Mouse (Mus musculus) midbrain, embryonic 12.5 days (tissue): ENCODE data around the gene Lingo1. TPM values are rescaled to one million over a fixed set of nuclear protein-coding genes. Genes with fewer than 3 reads are reported as not detected.

Experiments used
- ATAC-seq: fragments of 200-750 bp; cut with Nextera tagmentation; 2 replicates; pipeline ENCODE4 v1.8.0; 2017; ENCODE audit warnings: low read depth, moderate TSS enrichment, moderate library complexity; ENCODE audit not compliant: low FRiP score
- H3K27ac ChIP-seq: fragments of 300-500 bp; sonication (generic); replicated peaks from 2 replicates; pipeline ENCODE4 v1.5.1; 2016; ENCODE audit warnings: mild to moderate bottlenecking
- H3K27me3 ChIP-seq: fragments of 300-500 bp; sonication (generic); 2 replicates; pipeline ENCODE4 v1.6.1; 2016; ENCODE audit warnings: mild to moderate bottlenecking
- H3K36me3 ChIP-seq: fragments of 300-500 bp; sonication (generic); 2 replicates; pipeline ENCODE4 v1.6.1; 2016
- H3K4me1 ChIP-seq: fragments of 300-500 bp; sonication (generic); 2 replicates; pipeline ENCODE4 v1.6.1; 2016
- H3K4me2 ChIP-seq: fragments of 300-500 bp; sonication (generic); replicated peaks from 2 replicates; pipeline ENCODE4 v1.6.1; 2016; ENCODE audit warnings: mild to moderate bottlenecking, moderate library complexity
- H3K4me3 ChIP-seq: fragments of 300-500 bp; sonication (generic); 2 replicates; pipeline ENCODE4 v1.5.1; 2016; ENCODE audit warnings: mild to moderate bottlenecking
- H3K9ac ChIP-seq: fragments of 300-500 bp; sonication (generic); replicated peaks from 2 replicates; pipeline ENCODE4 v1.6.1; 2016; ENCODE audit warnings: mild to moderate bottlenecking, moderate library complexity
- H3K9me3 ChIP-seq: fragments of 300-500 bp; sonication (generic); 2 replicates; pipeline ENCODE4 v1.6.1; 2016; ENCODE audit warnings: mild to moderate bottlenecking
- WGBS: fragments of 180-500 bp; shearing (Covaris S2); methylation state at CpG from one replicate; pipeline ENCODE4 v1.1.7; 2016; 5-methylcytosine and 5-hydroxymethylcytosine counted together
- polyA plus RNA-seq: library from polyadenylated mRNA; unstranded; fragments of >200 nt; fragmentation: Nextera tagmentation; extraction: Ambion mirVana; gene quantifications from 2 replicates; pipeline ENCODE4 v1.2.1, GENCODE M21; 2016

Gene Lingo1
- polyA plus RNA-seq, 1 experiment from 2014 or later, result 19.6 TPM

- Histone ChIP-seq H3K4me1 (peaks cover 8% of the 10 kb centered on the region), H3K9me3 (no peaks in the 10 kb centered on the region), H3K4me3 (no peak overlapping the region), H3K9ac (no peak overlapping the region), H3K27ac (no peak overlapping the region), H3K36me3 (peaks cover 12% of the 10 kb centered on the region; the same call in 1 of the 2 replicates), H3K4me2 (no peak overlapping the region), H3K27me3 (peaks cover 52% of the 10 kb centered on the region)
- ATAC-seq, result no peak
- WGBS, result 82% methylated on average over 23 of the region's 23 CpGs
Measured at GRCm38 (mm10) chr9:56619715-56620114, 176.6 kb downstream of the Lingo1 start.

- 93% methylated on average over 4 of the region's 4 CpGs for WGBS
- Histone ChIP-seq H3K27ac (no peak overlapping the region), H3K4me2 (no peak overlapping the region), H3K9ac (no peak overlapping the region), H3K27me3 (peaks cover 46% of the 10 kb centered on the region), H3K4me1 (peaks cover 7% of the 10 kb centered on the region; the same call in 1 of the 2 replicates), H3K36me3 (peaks cover 12% of the 10 kb centered on the region; the same call in 1 of the 2 replicates), H3K9me3 (no peaks in the 10 kb centered on the region), H3K4me3 (no peak overlapping the region)
- ATAC-seq, result no peak
Measured at GRCm38 (mm10) chr9:56618660-56619059, 177.6 kb downstream of the Lingo1 start.

- no peak overlapping the region for H3K4me3 ChIP-seq
- H3K36me3 ChIP-seq, result peaks cover 12% of the 10 kb centered on the region; the same call in 1 of the 2 replicates
- H3K4me2 ChIP-seq, result no peak overlapping the region
- WGBS, result 83% methylated on average over 3 of the region's 3 CpGs
- H3K27ac ChIP-seq, result no peak overlapping the region
- no peaks in the 10 kb centered on the region for H3K9me3 ChIP-seq
- peaks cover 32% of the 10 kb centered on the region for H3K27me3 ChIP-seq
- H3K9ac ChIP-seq, result no peak overlapping the region
- ATAC-seq, result no peak
- H3K4me1 ChIP-seq, result peaks cover 3% of the 10 kb centered on the region; the same call in 1 of the 2 replicates
Measured at GRCm38 (mm10) chr9:56616061-56616460, 180.2 kb downstream of the Lingo1 start.

DNA sequence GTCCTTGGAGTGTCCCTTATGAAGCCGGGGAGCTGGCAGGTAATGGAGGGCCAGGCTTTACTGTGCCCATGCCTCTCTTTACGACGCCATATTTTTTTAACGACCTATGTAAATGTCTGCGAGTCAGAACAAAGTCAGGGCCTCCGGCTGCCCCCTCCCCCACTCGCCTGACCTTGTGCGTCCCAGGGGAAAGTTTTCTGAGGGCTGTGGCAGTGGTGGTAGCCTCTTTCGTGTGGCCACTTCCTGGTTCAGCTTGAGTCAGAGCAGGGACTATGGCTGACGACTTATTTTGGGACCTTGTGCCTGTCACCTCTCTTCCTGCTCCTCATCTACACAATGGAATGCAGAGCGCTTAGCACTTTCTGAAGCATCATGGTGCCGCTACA is 183.5 kb downstream of the Lingo1 start:
- Histone ChIP-seq H3K4me3 (no peak overlapping the region), H3K4me1 (peaks cover 20% of the 10 kb centered on the region), H3K4me2 (no peak overlapping the region), H3K27me3 (peaks cover 19% of the 10 kb centered on the region; the same call in 1 of the 2 replicates), H3K36me3 (no peaks in the 10 kb centered on the region), H3K9ac (no peak overlapping the region), H3K9me3 (no peaks in the 10 kb centered on the region), H3K27ac (no peak overlapping the region)
- WGBS, result 73% methylated on average over 12 of the region's 12 CpGs
- ATAC-seq, result no peak

DNA sequence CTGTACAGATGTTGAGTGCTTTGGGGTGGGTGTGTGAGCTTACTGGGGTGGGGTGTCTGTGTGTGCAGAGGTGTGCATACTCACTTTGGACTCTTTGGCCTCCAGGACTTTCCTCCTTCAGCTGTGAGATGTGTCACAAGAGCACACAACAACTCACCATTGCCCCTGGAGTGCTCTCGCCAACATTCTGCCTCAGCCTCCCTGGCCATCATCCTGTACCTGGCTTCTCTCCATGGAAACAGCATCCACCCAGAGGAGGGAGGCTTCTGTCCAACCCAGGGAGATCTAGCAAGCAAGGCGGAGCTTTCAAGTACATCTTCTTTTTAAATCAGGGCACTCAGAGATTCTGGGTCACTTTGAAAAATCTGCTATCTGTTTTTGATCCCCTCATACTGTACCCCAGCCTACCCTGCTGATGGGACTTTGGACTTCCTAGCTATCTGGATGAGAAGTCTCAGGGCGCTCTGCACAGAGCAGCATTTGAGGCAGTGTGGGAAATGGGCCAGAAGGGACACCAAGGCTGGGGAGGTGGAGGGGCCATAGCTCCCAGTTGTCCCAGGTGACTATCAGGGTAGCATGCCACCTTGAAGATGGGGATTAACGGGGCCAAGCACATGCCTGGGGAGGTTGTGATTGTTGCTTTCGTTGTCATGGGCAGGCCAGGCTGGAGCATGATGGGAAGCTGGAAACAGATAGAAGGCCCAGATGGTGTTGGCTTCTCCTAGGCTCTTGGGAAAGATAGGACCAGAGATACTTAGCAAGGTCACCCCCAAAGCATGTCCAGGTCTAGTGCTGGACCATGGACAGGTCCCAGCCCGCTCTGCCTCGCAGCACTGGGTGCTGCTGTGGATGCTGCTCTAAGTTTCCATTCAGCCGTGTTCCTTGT is 184.1 kb downstream of the Lingo1 start:
- peaks cover 26% of the 10 kb centered on the region; the same call in 1 of the 2 replicates for H3K27me3 ChIP-seq
- H3K4me3 ChIP-seq, result no peak overlapping the region
- no peaks in the 10 kb centered on the region for H3K9me3 ChIP-seq
- 93% methylated on average over 8 of the region's 8 CpGs for WGBS
- no peak overlapping the region for H3K9ac ChIP-seq
- H3K4me1 ChIP-seq, result peaks cover 20% of the 10 kb centered on the region
- no peaks in the 10 kb centered on the region for H3K36me3 ChIP-seq
- H3K4me2 ChIP-seq, result no peak overlapping the region
- H3K27ac ChIP-seq, result no peak overlapping the region
- ATAC-seq, result no peak

DNA sequence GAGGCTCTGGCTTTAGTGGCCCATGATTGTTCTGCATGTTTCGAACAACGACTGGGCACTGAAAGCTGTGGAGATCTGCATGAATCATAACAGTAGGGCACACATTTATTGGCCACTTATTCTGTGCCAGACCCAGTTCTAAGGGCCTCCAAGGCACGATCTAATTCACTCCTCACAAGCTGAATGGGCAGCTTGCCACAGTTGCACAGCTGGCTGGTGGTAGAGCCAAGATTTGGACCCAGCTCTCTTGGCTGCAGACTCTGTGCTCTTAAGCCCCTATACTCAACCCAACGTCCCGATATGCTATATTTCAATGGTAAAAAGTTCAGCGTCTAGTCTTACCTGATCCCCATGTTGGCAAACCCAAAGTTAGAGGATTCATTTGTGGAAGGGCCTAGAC is 185.3 kb downstream of the Lingo1 start:
- peaks cover 24% of the 10 kb centered on the region for H3K4me1 ChIP-seq
- no peak overlapping the region for H3K4me3 ChIP-seq
- no peaks in the 10 kb centered on the region for H3K9me3 ChIP-seq
- peaks cover 27% of the 10 kb centered on the region; the same call in 1 of the 2 replicates for H3K27me3 ChIP-seq
- no peak for ATAC-seq
- H3K9ac ChIP-seq, result no peak overlapping the region
- 90% methylated on average over 6 of the region's 6 CpGs for WGBS
- H3K27ac ChIP-seq, result no peak overlapping the region
- no peak overlapping the region for H3K4me2 ChIP-seq
- H3K36me3 ChIP-seq, result no peaks in the 10 kb centered on the region

- H3K27ac ChIP-seq, result no peak overlapping the region
- H3K4me2 ChIP-seq, result no peak overlapping the region
- H3K9me3 ChIP-seq, result no peaks in the 10 kb centered on the region
- H3K27me3 ChIP-seq, result peaks cover 27% of the 10 kb centered on the region; the same call in 1 of the 2 replicates
- no peak overlapping the region for H3K9ac ChIP-seq
- ATAC-seq, result no peak
- 71% methylated on average over 5 of the region's 5 CpGs for WGBS
- H3K36me3 ChIP-seq, result no peaks in the 10 kb centered on the region
- peaks cover 28% of the 10 kb centered on the region for H3K4me1 ChIP-seq
- no peak overlapping the region for H3K4me3 ChIP-seq
Measured at GRCm38 (mm10) chr9:56610466-56610865, 185.8 kb downstream of the Lingo1 start.

DNA sequence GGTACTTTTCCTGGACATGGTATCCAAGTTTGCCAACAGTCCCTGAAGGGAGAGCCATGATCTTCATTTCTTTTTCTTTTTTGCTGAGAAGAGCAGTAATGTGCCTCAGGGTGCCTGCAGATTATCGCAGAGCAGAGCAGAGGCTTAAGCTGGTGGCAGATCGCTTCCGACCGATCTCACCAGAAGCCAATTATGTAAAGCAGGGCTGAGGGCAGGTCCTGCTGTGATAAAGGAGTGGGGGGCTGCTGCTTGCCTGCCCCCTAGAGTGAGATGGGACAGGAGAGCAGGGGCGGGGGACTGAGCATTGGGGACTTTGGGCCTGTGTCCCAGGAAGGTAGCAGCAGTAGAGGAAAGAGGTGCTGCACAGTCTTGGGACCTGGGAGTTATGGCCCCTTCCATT is 186.8 kb downstream of the Lingo1 start:
- no peak overlapping the region for H3K9ac ChIP-seq
- no peak overlapping the region for H3K4me3 ChIP-seq
- WGBS, result 3% methylated on average over 5 of the region's 5 CpGs
- H3K27ac ChIP-seq, result peak overlapping the region; percentile 64
- no peaks in the 10 kb centered on the region for H3K36me3 ChIP-seq
- H3K9me3 ChIP-seq, result no peaks in the 10 kb centered on the region
- peak overlapping the region; percentile 28 for H3K4me2 ChIP-seq
- ATAC-seq, result peak; percentile 41; the same call in 1 of the 2 replicates
- H3K4me1 ChIP-seq, result peaks cover 38% of the 10 kb centered on the region
- peaks cover 27% of the 10 kb centered on the region; the same call in 1 of the 2 replicates for H3K27me3 ChIP-seq

- Histone ChIP-seq H3K4me2 (peak overlapping the region; percentile 28), H3K9ac (no peak overlapping the region), H3K27me3 (peaks cover 27% of the 10 kb centered on the region; the same call in 1 of the 2 replicates), H3K36me3 (no peaks in the 10 kb centered on the region), H3K4me1 (peaks cover 40% of the 10 kb centered on the region), H3K9me3 (no peaks in the 10 kb centered on the region), H3K27ac (peak overlapping the region; percentile 64), H3K4me3 (no peak overlapping the region)
- 13% methylated on average over 11 of the region's 11 CpGs for WGBS
- no peak for ATAC-seq
Measured at GRCm38 (mm10) chr9:56608691-56609351, 187.4 kb downstream of the Lingo1 start.

- Histone ChIP-seq H3K36me3 (no peaks in the 10 kb centered on the region), H3K27ac (peak overlapping the region; percentile 56), H3K27me3 (peaks cover 20% of the 10 kb centered on the region; the same call in 1 of the 2 replicates), H3K4me1 (peaks cover 40% of the 10 kb centered on the region), H3K4me3 (no peak overlapping the region), H3K9ac (no peak overlapping the region), H3K9me3 (no peaks in the 10 kb centered on the region), H3K4me2 (no peak overlapping the region)
- no peak for ATAC-seq
- WGBS, result 70% methylated on average over 16 of the region's 16 CpGs
Measured at GRCm38 (mm10) chr9:56606082-56606740, 190.1 kb downstream of the Lingo1 start.

DNA sequence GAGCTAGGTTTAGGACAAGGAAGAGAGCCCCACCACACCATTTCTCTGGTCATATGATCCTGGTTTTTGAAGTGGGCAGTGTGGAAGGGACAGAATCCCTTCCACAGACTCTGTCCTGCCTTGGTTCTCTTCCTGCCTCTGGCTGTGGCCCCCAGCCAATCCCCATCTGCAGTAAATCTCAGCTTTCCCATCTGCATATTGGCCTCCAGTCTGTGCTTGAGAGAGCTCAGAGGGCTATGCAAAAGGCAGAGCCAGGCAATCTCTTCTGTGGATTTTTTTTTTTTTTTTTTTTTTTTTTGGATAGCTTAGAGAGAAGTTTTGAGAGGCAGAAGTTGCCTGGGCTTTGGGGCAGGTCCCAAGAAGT is 190.8 kb downstream of the Lingo1 start:
- no peak overlapping the region for H3K4me3 ChIP-seq
- peaks cover 20% of the 10 kb centered on the region; the same call in 1 of the 2 replicates for H3K27me3 ChIP-seq
- peaks cover 45% of the 10 kb centered on the region for H3K4me1 ChIP-seq
- H3K9me3 ChIP-seq, result no peaks in the 10 kb centered on the region
- ATAC-seq, result peak; percentile 47
- no peak overlapping the region for H3K4me2 ChIP-seq
- H3K9ac ChIP-seq, result no peak overlapping the region
- H3K27ac ChIP-seq, result peak overlapping the region; percentile 60; the same call in 1 of the 2 replicates
- no peaks in the 10 kb centered on the region for H3K36me3 ChIP-seq
